Mouse (Mus musculus) right cerebral cortex, adult 18-20 months (tissue): ENCODE data around the gene Foxj1.
A peak's percentile ranks its signal among the peaks of the same experiment; 100 is the strongest.

ENCODE experiments used
- DNase-seq: peaks from one replicate; pipeline ENCODE4 v3.0.0; 2022; ENCODE audit warnings: mixed read lengths

Gene Foxj1

GRCm38 (mm10) chr11:116337531-116337930 lies 2.3 kb upstream of the Foxj1 start:
- no peak for DNase-seq

DNA sequence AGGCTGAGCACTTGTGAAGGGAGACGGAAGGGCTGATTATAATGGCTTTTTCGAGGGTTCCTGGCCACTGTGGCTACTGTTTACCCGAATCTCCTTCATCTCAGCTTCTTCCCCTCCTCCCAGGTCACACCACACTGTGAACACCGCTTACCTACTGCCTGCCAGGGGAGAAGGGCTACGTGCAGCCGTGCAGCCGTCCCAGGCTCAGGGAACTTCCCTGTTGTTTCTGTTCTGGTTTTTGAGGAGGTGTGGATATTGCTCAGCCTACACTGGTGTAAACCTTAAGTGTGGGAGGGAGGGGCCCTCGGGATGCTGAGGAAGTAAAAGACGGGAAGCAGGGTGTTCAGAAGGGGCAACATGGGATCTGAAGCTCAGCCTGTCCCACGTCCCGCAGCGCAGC lies 1.8 kb upstream of the Foxj1 start:
- no peak for DNase-seq

GRCm38 (mm10) chr11:116336393-116336792 lies 1.2 kb upstream of the Foxj1 start:
- no peak for DNase-seq

DNA sequence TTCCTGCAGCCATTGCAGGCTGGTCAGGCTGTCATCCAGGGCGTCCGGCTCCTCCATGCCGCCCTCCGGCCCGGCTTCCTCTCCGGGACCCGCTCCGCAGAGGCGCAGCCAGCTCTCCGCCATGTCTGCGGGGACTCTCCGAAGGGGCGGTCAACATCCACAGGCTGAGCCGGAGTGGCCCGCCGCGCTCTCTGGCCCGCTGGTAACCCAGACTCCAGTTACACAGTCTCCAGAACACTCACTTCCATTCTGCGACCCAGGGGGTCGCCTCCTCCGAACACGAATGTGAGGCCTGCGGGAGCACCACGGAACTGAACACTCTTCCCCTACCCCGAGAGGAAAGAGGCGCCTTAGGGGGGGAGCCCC lies 799 bp downstream of the Foxj1 start:
- DNase-seq, result no peak

GRCm38 (mm10) chr11:116333526-116334416 lies 1.4 kb downstream of the Foxj1 start:
- no peak for DNase-seq

DNA sequence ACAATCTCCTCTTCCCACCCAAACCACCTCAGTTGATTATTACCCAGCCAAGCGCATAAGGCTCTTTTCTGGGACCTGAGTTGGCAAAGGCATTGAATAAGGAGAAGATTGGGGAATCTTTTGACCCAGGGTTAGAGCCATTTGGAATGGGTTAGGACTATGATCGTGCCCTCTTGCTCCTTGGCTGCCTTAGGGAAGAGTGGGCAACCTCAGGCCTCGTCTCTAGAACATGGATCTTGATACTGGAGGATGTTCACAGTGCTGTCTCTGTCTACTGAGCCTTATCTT lies 2.3 kb downstream of the Foxj1 start:
- no peak for DNase-seq

- peak; percentile 58 for DNase-seq
Measured at GRCm38 (mm10) chr11:116332232-116332982, 2.8 kb downstream of the Foxj1 start.

GRCm38 (mm10) chr11:116330211-116330518 lies 5.0 kb downstream of the Foxj1 start:
- no peak for DNase-seq

DNA sequence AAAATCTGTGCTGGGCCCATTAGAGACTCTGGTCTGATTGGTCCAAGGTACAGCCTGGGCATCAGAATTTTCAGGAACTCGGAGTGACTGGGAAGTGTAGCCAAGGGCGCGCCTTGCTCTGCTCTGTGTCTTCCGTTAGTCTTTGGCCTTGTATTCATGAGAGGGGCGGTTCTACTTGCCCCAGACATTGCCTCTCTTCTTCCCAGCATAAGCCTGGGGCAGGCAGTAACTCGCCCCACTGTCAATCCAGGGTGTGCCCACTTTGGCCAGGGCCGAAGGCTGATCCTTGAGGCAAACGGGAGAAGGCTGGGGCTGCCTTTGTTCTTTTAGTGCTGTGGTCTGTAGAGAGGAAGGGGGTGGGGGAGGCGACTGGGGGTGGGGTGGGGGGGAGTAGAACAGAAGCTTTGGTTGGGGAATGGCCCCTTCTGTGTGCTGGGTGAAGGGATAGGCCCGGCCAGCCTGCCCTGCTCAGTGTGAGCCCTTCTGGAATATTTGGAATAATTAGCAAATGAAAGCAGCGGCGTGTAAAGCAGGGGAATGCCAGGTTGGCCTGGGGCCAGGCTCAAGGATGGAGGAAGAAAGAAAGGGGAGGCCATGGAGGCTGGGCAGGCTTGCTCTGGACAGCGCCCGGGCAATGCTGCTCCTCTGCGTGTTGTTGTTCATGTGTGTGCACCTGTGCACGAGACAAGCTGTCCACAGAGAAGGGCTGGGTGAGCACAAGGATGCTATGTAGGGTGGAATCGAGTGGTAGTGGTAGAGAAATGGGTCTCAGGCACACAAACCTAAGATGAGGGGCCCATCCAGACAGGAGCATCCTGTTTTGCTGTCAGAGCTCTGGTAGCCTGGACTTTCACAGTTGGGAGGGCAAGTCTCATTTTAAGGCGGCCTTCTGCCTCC lies 5.6 kb downstream of the Foxj1 start:
- no peak for DNase-seq

- DNase-seq, result no peak
Measured at GRCm38 (mm10) chr11:116326963-116327603, 8.1 kb downstream of the Foxj1 start.

DNA sequence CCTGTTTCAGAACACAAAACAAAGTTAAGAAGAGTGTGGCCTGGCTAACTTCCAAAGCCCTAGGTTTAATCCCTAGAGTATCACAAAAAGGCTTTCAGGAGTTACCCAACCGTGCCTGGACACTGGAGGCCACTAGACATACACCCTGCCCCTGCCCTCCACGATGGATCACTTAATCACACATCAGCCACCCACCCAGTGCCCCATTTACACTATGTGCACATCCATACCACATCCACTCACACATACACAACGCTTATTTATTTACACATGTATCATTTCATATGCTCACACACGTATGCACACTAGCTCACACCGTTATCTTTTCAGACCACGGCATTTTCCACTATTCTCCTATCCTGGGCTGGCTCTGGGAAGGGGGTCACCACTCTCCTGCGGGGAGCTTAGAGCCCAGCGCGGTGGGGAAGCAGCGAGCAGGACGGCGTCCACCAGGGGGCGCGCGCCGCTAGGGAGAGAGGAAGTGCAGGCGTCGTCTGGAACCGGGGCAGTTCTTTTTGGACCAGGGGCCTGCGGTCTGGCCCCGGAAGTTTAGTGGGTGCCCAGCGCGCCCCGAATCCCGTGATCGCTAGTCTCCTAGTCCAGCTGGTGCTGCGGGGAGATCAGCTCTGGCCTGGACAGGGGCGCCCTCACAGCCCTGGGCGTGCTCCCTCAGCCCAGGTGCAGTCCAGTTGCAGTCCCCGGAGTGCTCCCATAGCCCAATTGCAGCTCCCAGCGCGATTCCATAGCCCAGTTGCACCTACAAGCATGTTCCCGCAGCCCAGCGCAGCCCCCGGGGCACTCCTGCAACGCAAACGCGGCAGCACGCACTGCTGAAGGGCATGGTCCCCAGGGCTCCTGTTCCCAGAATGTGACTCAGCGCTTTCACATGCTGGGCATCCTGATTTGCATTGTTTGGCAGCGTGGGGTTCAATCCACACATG lies 16.2 kb downstream of the Foxj1 start:
- DNase-seq, result peak; percentile 80

DNA sequence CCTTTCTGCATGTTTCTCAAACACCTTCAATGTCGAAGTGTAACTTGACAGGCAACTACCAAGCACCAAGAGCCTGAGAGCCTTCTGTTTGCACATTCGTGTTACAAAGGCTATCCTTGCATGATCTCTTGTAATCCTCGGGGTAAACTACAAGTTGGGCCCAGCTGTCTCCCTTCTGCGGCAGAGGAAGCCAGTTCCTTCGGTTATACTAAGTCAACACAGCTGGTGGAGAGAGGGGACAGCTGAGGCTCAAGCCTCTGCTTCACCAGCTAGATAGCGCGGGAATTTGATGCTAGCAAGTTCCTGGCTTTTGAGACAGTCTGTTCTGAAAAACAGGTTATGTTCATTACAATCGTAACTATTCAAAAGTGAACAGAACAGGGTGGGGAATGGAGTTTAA lies 22.8 kb downstream of the Foxj1 start:
- DNase-seq, result no peak

- peak; percentile 53 for DNase-seq
Measured at GRCm38 (mm10) chr11:116311169-116311568, 24.0 kb downstream of the Foxj1 start.

DNA sequence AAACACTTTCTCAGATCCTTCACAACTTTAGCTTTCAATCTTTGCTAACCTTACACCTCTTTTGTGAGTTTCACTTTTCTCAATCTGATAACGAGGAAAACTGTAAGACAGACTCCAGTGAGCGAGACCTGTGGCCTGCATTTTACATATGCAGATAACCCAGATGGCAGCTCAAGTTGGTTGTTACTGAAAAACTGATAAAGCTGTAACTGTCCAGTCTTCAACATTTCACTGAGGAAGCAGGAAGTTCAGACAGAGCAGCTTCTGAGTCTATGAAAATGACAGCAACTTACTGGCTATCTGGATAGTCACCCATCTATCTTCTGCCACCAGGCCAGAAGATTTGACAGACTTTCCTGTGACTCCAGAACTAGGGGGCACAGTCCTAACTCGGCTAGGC lies 25.6 kb downstream of the Foxj1 start:
- DNase-seq, result no peak

- DNase-seq, result no peak
Measured at GRCm38 (mm10) chr11:116307762-116308531, 27.3 kb downstream of the Foxj1 start.

- DNase-seq, result no peak
Measured at GRCm38 (mm10) chr11:116307019-116307725, 28.0 kb downstream of the Foxj1 start, which contains the start of gene Exoc7. TSS of gene Exoc7 (minus strand) at chr11:116307233.

GRCm38 (mm10) chr11:116306126-116306982 lies 28.8 kb downstream of the Foxj1 start:
- DNase-seq, result peak; percentile 92

DNA sequence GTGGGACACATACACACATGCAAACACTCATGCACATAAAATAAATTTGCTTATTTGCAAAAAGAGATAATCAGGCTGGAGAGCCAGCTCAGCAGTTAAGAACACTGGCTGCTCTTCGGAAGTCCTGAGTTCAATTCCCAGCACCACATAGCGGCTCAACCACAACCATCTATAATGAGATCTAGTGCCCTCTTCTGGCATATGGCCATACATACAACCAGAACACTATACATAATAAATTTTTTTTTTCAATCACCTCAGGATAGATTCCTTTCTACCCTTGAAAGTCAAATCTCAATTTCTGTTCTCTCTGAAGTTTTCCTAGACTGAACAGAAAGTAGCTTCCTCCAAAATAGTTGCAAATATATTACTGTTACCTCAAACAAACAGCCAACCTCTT lies 29.8 kb downstream of the Foxj1 start:
- no peak for DNase-seq

DNA sequence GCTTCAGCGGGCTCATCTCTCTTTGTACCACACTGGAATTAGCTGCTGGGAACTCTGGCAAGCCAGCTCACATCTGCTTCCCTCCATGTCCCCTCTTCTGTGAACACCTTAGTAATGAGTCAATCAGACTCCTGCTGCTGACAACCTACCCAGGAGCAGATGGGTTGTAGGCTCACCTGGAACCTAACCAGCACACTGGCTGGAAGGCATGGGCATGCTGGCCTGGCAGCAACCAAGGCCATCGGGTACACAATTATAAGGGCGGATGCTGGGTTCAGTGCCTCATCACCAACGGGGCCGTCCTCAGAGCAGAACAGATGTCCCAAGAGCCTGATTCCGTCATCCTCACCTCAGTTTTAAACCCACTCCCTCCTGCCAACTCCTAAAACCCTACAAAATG lies 36.6 kb downstream of the Foxj1 start:
- DNase-seq, result no peak
